Mouse (Mus musculus) kidney, postnatal 4 days (tissue): ENCODE results near the gene Pycr2.

Source experiments
- DNase-seq, 2 experiments: peaks; one replicate each; pipeline ENCODE4 v3.0.0; 2021; ENCODE audit warnings: mixed read lengths in 2 of 2

Gene Pycr2

GRCm38 (mm10) chr1:180904039-180904814 is at the start of gene Pycr2:
Pycr2 (plus strand) TSS chr1:180904293.
- peak; percentile 95 to 97 for DNase-seq

- no peak for DNase-seq
Observed at GRCm38 (mm10) chr1:180858763-180859162, 45.3 kb upstream of the Pycr2 start.

- DNase-seq: no peak
Observed at GRCm38 (mm10) chr1:180860030-180860429, 44.1 kb upstream of the Pycr2 start.

- DNase-seq: peak in 1 of 2 experiments; percentile 29
Observed at GRCm38 (mm10) chr1:180863606-180864005, 40.5 kb upstream of the Pycr2 start.

- no peak for DNase-seq
Observed at GRCm38 (mm10) chr1:180866001-180866400, 38.1 kb upstream of the Pycr2 start.

GRCm38 (mm10) chr1:180870122-180870650 is 33.9 kb upstream of the Pycr2 start:
- DNase-seq: no peak

GRCm38 (mm10) chr1:180873861-180874484 is 30.1 kb upstream of the Pycr2 start:
- peak; percentile 68 to 75 for DNase-seq

- DNase-seq: no peak
Observed at GRCm38 (mm10) chr1:180874615-180875014, 29.5 kb upstream of the Pycr2 start.

GRCm38 (mm10) chr1:180875126-180875525 is 29.0 kb upstream of the Pycr2 start:
- no peak for DNase-seq

GRCm38 (mm10) chr1:180877466-180877865 is 26.6 kb upstream of the Pycr2 start:
- no peak for DNase-seq

- DNase-seq: no peak
Observed at GRCm38 (mm10) chr1:180881768-180882167, 22.3 kb upstream of the Pycr2 start.

- no peak for DNase-seq
Observed at GRCm38 (mm10) chr1:180883731-180884130, 20.4 kb upstream of the Pycr2 start.

- DNase-seq: no peak
Observed at GRCm38 (mm10) chr1:180884484-180884883, 19.6 kb upstream of the Pycr2 start.

- peak; percentile 85 to 91 for DNase-seq
Observed at GRCm38 (mm10) chr1:180888556-180889042, 15.5 kb upstream of the Pycr2 start.

- DNase-seq: no peak
Observed at GRCm38 (mm10) chr1:180889172-180889571, 14.9 kb upstream of the Pycr2 start.

GRCm38 (mm10) chr1:180889841-180890240 is 14.3 kb upstream of the Pycr2 start:
- peak; percentile 32 to 53 for DNase-seq

- no peak for DNase-seq
Observed at GRCm38 (mm10) chr1:180892808-180893207, 11.3 kb upstream of the Pycr2 start, which contains the start of gene Lefty2. Lefty2 (plus strand) TSS chr1:180893108.

GRCm38 (mm10) chr1:180894088-180894987 is 9.8 kb upstream of the Pycr2 start:
- peak; percentile 32 to 44 for DNase-seq

GRCm38 (mm10) chr1:180901107-180901506 is 3.0 kb upstream of the Pycr2 start:
- peak in 1 of 2 experiments; percentile 37 for DNase-seq

GRCm38 (mm10) chr1:180902915-180903314 is 1.2 kb upstream of the Pycr2 start:
- DNase-seq: no peak

- DNase-seq: no peak
Observed at GRCm38 (mm10) chr1:180903666-180904038, 441 bp upstream of the Pycr2 start.

GRCm38 (mm10) chr1:180904815-180905080 is 655 bp downstream of the Pycr2 start:
- no peak for DNase-seq

GRCm38 (mm10) chr1:180905307-180905706 is 1.2 kb downstream of the Pycr2 start:
- no peak for DNase-seq
